9 mouse cellular contexts compared by ENCODE assay signal in the genomic region with DNA sequence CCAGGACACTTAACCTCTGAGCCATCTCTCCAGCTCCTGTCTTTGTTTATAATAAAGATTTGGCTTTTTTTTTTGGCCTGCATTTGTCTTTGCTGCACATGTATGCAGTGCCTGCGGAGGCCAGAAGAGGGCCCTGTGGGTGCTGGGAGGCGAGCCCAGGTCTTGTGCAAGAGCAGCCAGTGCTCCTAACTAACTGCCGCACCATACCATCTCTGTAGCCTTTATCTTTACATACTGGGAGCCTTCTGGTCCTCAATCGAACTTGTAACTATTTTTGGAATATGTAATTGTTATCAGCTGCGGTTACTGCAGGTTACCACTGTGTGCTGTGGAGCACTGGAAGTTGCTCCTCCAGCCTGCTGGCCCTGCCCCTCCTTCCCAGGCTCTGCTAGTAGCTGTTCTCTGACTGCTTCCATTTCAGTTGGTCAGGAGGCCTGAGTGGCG. TPM values are rescaled to one million over a fixed set of nuclear protein-coding genes. Genes with fewer than 3 reads are reported as not detected.
A peak's percentile ranks its signal among the peaks of the same experiment; 100 is the strongest.
DNase-seq lines count a peak whose midpoint lies in the region.
"Had no signal": no experiment of that assay in that cellular context is flagged by ENCODE, and none has a peak within 500 bp of the region (broad histone marks: within the 10 kb centered on the region; RNA-seq: fewer than 3 reads in every experiment).

No protein-coding gene starts in this region.

- intact Hi-C loops in heart, postnatal 10 days (cut with DNase I) = loop anchor here (5.0 kb wide), 1 partner anchor 43 kb away; no protein-coding TSS in a partner anchor

- DNase-seq in retina, embryonic 14.5 days (ENCODE audit: low spot score) = peak; percentile 38
- no peak for DNase-seq in retina, postnatal 1 day
- peak; percentile 83 for DNase-seq in adrenal gland, adult 2 months
- DNase-seq in embryo, embryonic 10.5 days (ENCODE audit: low spot score) = peak; percentile 35
- peak; percentile 84 for DNase-seq in heart, postnatal 10 days
- DNase-seq in lung, adult 18-20 months = peak; percentile 59 to 71
- peak; percentile 23 for DNase-seq in thymus, postnatal 14 days

RNA-seq across cellular contexts. Expression of a gene that starts 3.9 kb away (rescaled TPM):
- total RNA-seq in adrenal gland, adult 2 months (2021) = 1 to 10 TPM; 4.7 to 5.7 TPM
- 4.3 and 4.9 TPM in 2 replicates for polyA plus RNA-seq in adrenal gland, adult 2 months (2012; rRNA removed)
- 10 to 100 TPM; 22.7 to 24.1 TPM for total RNA-seq in heart, postnatal 10 days (2021)

RNA-seq across cellular contexts. Expression of a gene that starts 6.1 kb away (rescaled TPM):
- total RNA-seq in adrenal gland, adult 2 months (2021) = 1 to 10 TPM; 6.0 to 9.3 TPM
- 10.1 and 15.2 TPM in 2 replicates for polyA plus RNA-seq in adrenal gland, adult 2 months (2012; rRNA removed)
- 1 to 10 TPM; 2.6 to 3.0 TPM for total RNA-seq in heart, postnatal 10 days (2021)

RNA-seq across cellular contexts. Expression of a gene that starts 12.2 kb away (rescaled TPM):
- 100 to 1,000 TPM; 119 to 132 TPM for total RNA-seq in adrenal gland, adult 2 months (2021)
- polyA plus RNA-seq in adrenal gland, adult 2 months (2012; rRNA removed) = 81.3 and 102 TPM in 2 replicates
- 100 to 1,000 TPM; 156 to 159 TPM for total RNA-seq in heart, postnatal 10 days (2021)
- total RNA-seq: neutrophil, adult 5-6 weeks had no signal

RNA-seq across cellular contexts. Expression of a gene that starts 42.7 kb away (rescaled TPM):
- 1 to 10 TPM; 1.6 to 4.0 TPM for total RNA-seq in adrenal gland, adult 2 months (2021)
- 1.5 and 1.9 TPM in 2 replicates for polyA plus RNA-seq in adrenal gland, adult 2 months (2012; rRNA removed)
- total RNA-seq in heart, postnatal 10 days (2021) = not detected
- total RNA-seq: gastrocnemius, adult 8-10 months; neutrophil, adult 5-6 weeks had no signal
